Mouse (Mus musculus): Measurements from ENCODE around the gene Arfgap3. TPM values are rescaled to one million over a fixed set of nuclear protein-coding genes. Genes with fewer than 3 reads are reported as not detected.
A peak's percentile ranks its signal among the peaks of the same experiment; 100 is the strongest.
"Not testable (repeated sequence)": the region's sequence is repeated elsewhere in the genome, so short reads cannot be mapped to it uniquely, and the experiment has no call there.

The Arfgap3 gene
- polyA plus RNA-seq, 1 experiment from 2014 or later: 44.5 TPM

DNA sequence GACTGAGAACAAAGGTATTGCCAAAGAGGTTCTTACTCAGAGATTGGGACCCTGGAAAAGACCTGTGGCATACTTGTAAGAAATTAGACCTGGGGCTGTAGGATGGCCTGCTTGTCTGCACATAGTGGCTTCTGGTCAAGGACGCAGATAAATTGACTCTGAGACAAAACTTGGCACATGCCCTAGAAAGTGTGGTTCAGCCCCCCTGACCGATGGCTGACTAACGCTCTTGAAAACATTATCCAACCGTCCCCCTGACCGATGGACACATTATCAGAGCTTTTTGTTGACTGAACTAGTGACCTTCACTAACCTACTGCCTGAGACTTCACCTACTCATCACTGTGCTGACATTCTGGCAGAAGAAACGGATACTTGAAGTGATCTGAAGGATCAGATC lies 80.1 kb downstream of the Arfgap3 start:
- H3K27me3 ChIP-seq (replicated peaks; ENCODE audit: control insufficient read depth, insufficient read depth, low read length); H3K27ac ChIP-seq (ENCODE audit: low read length); H3K9me3 ChIP-seq (ENCODE audit: control insufficient read depth, low read length); H3K4me3 ChIP-seq (replicated peaks; ENCODE audit: low read length); H3K4me2 ChIP-seq (ENCODE audit: low read length); H3K36me3 ChIP-seq (ENCODE audit: control insufficient read depth, insufficient read depth); H3K4me1 ChIP-seq (replicated peaks; ENCODE audit: control insufficient read depth, insufficient read depth, low read length); ATAC-seq; H3K9ac ChIP-seq (replicated peaks; ENCODE audit: low read depth, low read length): not testable (repeated sequence)
- WGBS: 92% methylated on average over 6 of the region's 6 CpGs

DNA sequence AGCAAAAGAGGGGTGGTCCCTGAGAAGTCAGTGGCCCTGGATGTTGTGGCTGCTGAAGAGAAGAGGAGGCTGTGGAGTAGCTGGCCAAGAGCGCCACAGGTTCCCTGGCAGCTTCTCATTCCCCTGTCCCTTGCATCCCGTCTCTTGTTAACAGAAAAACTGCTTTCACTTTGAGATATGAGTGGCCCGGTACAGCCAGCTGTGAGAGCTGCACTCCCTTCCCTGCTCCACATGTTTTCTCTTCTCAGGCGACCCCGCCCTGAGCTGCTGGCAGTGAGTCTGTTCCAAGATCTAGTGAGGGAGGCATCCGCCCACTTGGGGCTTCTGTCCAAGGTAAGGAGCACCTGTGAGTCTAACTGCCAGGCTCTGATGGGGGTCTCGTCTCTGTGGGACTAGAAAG lies 81.6 kb downstream of the Arfgap3 start:
- WGBS: 73% methylated on average over 7 of the region's 7 CpGs
- ATAC-seq; H3K4me1 ChIP-seq (replicated peaks; ENCODE audit: control insufficient read depth, insufficient read depth, low read length); H3K36me3 ChIP-seq (ENCODE audit: control insufficient read depth, insufficient read depth); H3K4me2 ChIP-seq (ENCODE audit: low read length); H3K27ac ChIP-seq (ENCODE audit: low read length); H3K9ac ChIP-seq (replicated peaks; ENCODE audit: low read depth, low read length); H3K27me3 ChIP-seq (replicated peaks; ENCODE audit: control insufficient read depth, insufficient read depth, low read length); H3K4me3 ChIP-seq (replicated peaks; ENCODE audit: low read length); H3K9me3 ChIP-seq (ENCODE audit: control insufficient read depth, low read length): not testable (repeated sequence)

GRCm38 (mm10) chr15:83265269-83265668 lies 84.8 kb downstream of the Arfgap3 start:
- 18% methylated on average over 1 of the region's 1 CpGs for WGBS

DNA sequence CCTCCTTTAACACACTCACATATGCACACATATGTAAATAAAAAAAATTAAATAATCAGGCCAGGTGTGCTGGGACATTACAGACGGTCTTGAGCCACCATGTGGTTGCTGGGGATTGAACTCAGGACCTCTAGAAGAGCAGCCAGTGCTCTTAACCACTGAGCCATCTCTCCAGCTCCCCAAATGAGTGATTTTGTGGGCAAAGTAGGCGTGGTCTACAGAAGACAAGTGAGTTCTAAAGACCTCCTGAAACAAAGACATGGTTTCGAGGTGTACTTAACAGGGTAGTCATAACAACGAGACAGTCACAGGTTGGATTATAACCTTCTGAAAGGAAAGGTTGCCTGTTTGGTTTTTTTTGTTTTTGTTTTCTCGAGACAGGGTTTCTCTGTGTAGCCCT lies 86.6 kb downstream of the Arfgap3 start:
- Histone ChIP-seq H3K9ac (replicated peaks; ENCODE audit: low read depth, low read length) (no peak overlapping the region), H3K4me1 (replicated peaks; ENCODE audit: control insufficient read depth, insufficient read depth, low read length) (no peaks in the 10 kb centered on the region), H3K27me3 (replicated peaks; ENCODE audit: control insufficient read depth, insufficient read depth, low read length) (no peaks in the 10 kb centered on the region), H3K27ac (ENCODE audit: low read length) (no peak overlapping the region), H3K36me3 (ENCODE audit: control insufficient read depth, insufficient read depth) (no peaks in the 10 kb centered on the region), H3K9me3 (ENCODE audit: control insufficient read depth, low read length) (no peaks in the 10 kb centered on the region), H3K4me3 (replicated peaks; ENCODE audit: low read length) (no peak overlapping the region), H3K4me2 (ENCODE audit: low read length) (no peak overlapping the region)
- no peak for ATAC-seq
- 77% methylated on average over 5 of the region's 5 CpGs for WGBS

More at GRCm38 (mm10) chr15:83265269-83265668, 84.8 kb downstream of the Arfgap3 start:
- Histone ChIP-seq H3K4me1 (replicated peaks; ENCODE audit: control insufficient read depth, insufficient read depth, low read length) (no peaks in the 10 kb centered on the region), H3K4me3 (replicated peaks; ENCODE audit: low read length) (no peak overlapping the region), H3K27ac (ENCODE audit: low read length) (no peak overlapping the region), H3K27me3 (replicated peaks; ENCODE audit: control insufficient read depth, insufficient read depth, low read length) (no peaks in the 10 kb centered on the region), H3K36me3 (ENCODE audit: control insufficient read depth, insufficient read depth) (no peaks in the 10 kb centered on the region), H3K9ac (replicated peaks; ENCODE audit: low read depth, low read length) (no peak overlapping the region), H3K4me2 (ENCODE audit: low read length) (no peak overlapping the region), H3K9me3 (ENCODE audit: control insufficient read depth, low read length) (no peaks in the 10 kb centered on the region)
- ATAC-seq: no peak

DNA sequence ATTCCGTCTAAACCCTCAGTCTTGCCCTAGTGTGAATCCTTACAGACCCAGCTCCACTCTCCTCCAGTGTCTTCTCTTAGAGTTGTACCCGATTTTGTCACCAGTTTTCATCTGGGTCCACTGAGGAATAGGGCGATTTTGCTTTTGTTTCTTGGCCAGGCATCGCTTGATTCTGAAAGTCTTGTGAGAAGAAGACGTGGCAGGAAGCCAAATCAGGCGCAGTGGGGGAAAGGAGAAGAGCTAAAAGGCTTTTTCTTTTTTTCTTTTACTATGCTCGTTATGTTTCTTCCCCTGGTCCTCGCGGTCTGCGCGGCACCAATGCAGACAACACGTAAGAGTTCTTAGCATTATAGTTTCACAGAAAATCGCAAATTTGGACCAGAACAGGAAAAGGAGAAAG lies 92.1 kb downstream of the Arfgap3 start:
- Histone ChIP-seq H3K4me1 (replicated peaks; ENCODE audit: control insufficient read depth, insufficient read depth, low read length) (peaks cover 4% of the 10 kb centered on the region; the same call in 1 of the 2 replicates), H3K36me3 (ENCODE audit: control insufficient read depth, insufficient read depth) (no peaks in the 10 kb centered on the region), H3K27ac (ENCODE audit: low read length) (no peak overlapping the region), H3K4me2 (ENCODE audit: low read length) (0 out of 2 replicates have a peak overlapping the region, but pooled peaks have one; percentile 28), H3K9me3 (ENCODE audit: control insufficient read depth, low read length) (no peaks in the 10 kb centered on the region), H3K27me3 (replicated peaks; ENCODE audit: control insufficient read depth, insufficient read depth, low read length) (peaks cover under 1% of the 10 kb centered on the region; the same call in 1 of the 2 replicates), H3K9ac (replicated peaks; ENCODE audit: low read depth, low read length) (no peak overlapping the region), H3K4me3 (replicated peaks; ENCODE audit: low read length) (no peak overlapping the region)
- ATAC-seq: no peak
- 29% methylated on average over 13 of the region's 13 CpGs for whole genome bisulfite sequencing

GRCm38 (mm10) chr15:83256491-83256890 lies 93.6 kb downstream of the Arfgap3 start:
- ATAC-seq: no peak
- WGBS: 84% methylated on average over 4 of the region's 4 CpGs
- Histone ChIP-seq H3K4me1 (replicated peaks; ENCODE audit: control insufficient read depth, insufficient read depth, low read length) (peaks cover 6% of the 10 kb centered on the region), H3K4me3 (replicated peaks; ENCODE audit: low read length) (no peak overlapping the region), H3K9me3 (ENCODE audit: control insufficient read depth, low read length) (no peaks in the 10 kb centered on the region), H3K4me2 (ENCODE audit: low read length) (no peak overlapping the region), H3K27me3 (replicated peaks; ENCODE audit: control insufficient read depth, insufficient read depth, low read length) (peaks cover 13% of the 10 kb centered on the region), H3K36me3 (ENCODE audit: control insufficient read depth, insufficient read depth) (no peaks in the 10 kb centered on the region), H3K27ac (ENCODE audit: low read length) (no peak overlapping the region), H3K9ac (replicated peaks; ENCODE audit: low read depth, low read length) (no peak overlapping the region)

DNA sequence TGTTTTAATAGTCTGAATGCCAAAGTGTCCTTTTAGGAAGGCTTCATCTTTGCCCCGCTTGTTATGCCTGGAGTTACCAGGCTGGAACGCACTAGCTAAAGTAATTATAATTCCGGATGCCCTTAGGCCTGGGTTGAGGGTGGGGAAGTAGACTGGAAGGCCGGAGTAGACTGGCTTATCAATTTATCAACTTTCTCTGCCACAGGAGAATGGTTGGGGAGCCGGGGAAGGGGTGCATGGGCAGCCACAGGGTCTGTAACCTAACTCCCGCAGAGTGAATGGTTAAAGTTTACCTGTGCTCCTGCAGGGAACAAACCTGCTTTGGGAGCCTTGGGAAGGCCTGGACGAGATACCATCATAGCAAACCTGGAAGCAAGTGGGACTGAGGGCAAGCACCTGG lies 94.1 kb downstream of the Arfgap3 start:
- no peak for ATAC-seq
- Histone ChIP-seq H3K4me3 (replicated peaks; ENCODE audit: low read length) (no peak overlapping the region), H3K9ac (replicated peaks; ENCODE audit: low read depth, low read length) (no peak overlapping the region), H3K9me3 (ENCODE audit: control insufficient read depth, low read length) (no peaks in the 10 kb centered on the region), H3K27ac (ENCODE audit: low read length) (no peak overlapping the region), H3K4me1 (replicated peaks; ENCODE audit: control insufficient read depth, insufficient read depth, low read length) (peaks cover 11% of the 10 kb centered on the region), H3K4me2 (ENCODE audit: low read length) (no peak overlapping the region), H3K36me3 (ENCODE audit: control insufficient read depth, insufficient read depth) (no peaks in the 10 kb centered on the region), H3K27me3 (replicated peaks; ENCODE audit: control insufficient read depth, insufficient read depth, low read length) (peaks cover 18% of the 10 kb centered on the region)
- WGBS: 87% methylated on average over 7 of the region's 7 CpGs

DNA sequence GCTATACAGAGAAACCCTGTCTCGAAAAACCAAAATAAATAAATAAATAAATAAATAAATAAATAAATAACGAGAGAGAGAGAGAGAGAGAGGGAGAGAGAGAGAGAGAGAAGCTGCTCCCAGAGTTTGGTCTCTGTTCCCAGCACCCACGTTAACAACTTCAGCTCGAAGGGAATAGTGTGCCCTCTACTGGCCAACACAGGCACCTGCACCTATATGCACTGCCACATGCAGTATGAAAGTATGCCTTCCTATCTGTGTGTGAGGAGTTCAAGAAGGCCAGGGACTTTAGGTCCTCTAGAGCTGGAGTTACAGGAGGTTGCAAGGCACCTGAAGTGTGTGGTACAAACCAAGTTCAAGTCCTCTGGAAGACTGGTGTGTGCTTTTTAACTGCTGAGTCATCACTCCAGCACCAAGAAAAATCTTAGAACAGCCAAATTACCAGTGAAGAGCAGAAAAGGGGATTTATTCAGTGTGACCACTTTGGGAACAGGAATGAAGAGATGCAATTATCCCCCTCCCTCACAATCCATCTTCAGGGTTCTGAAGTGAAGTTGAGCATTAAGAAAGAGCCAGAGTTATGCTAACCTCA lies 94.8 kb downstream of the Arfgap3 start:
- Histone ChIP-seq H3K27me3 (replicated peaks; ENCODE audit: control insufficient read depth, insufficient read depth, low read length) (peaks cover 24% of the 10 kb centered on the region), H3K4me1 (replicated peaks; ENCODE audit: control insufficient read depth, insufficient read depth, low read length) (peaks cover 15% of the 10 kb centered on the region), H3K36me3 (ENCODE audit: control insufficient read depth, insufficient read depth) (no peaks in the 10 kb centered on the region), H3K9me3 (ENCODE audit: control insufficient read depth, low read length) (no peaks in the 10 kb centered on the region), H3K9ac (replicated peaks; ENCODE audit: low read depth, low read length) (no peak overlapping the region), H3K4me3 (replicated peaks; ENCODE audit: low read length) (no peak overlapping the region), H3K4me2 (ENCODE audit: low read length) (no peak overlapping the region), H3K27ac (ENCODE audit: low read length) (no peak overlapping the region)
- WGBS: 95% methylated on average over 4 of the region's 4 CpGs
- no peak for ATAC-seq

GRCm38 (mm10) chr15:83254372-83255070 lies 95.5 kb downstream of the Arfgap3 start:
- Histone ChIP-seq H3K27ac (ENCODE audit: low read length) (no peak overlapping the region), H3K9ac (replicated peaks; ENCODE audit: low read depth, low read length) (no peak overlapping the region), H3K27me3 (replicated peaks; ENCODE audit: control insufficient read depth, insufficient read depth, low read length) (peaks cover 32% of the 10 kb centered on the region), H3K4me2 (ENCODE audit: low read length) (no peak overlapping the region), H3K4me1 (replicated peaks; ENCODE audit: control insufficient read depth, insufficient read depth, low read length) (peaks cover 15% of the 10 kb centered on the region), H3K36me3 (ENCODE audit: control insufficient read depth, insufficient read depth) (no peaks in the 10 kb centered on the region), H3K4me3 (replicated peaks; ENCODE audit: low read length) (no peak overlapping the region), H3K9me3 (ENCODE audit: control insufficient read depth, low read length) (no peaks in the 10 kb centered on the region)
- WGBS: 75% methylated on average over 10 of the region's 10 CpGs
- ATAC-seq: no peak
